Mouse (Mus musculus) embryo, embryonic 10 days (tissue): Measurements from ENCODE around the gene Ddr1.

Experiments
- DNase-seq: peaks from one replicate; pipeline ENCODE4 v3.0.0-alpha.2; 2015; ENCODE audit warnings: low spot score

Ddr1 gene

DNA sequence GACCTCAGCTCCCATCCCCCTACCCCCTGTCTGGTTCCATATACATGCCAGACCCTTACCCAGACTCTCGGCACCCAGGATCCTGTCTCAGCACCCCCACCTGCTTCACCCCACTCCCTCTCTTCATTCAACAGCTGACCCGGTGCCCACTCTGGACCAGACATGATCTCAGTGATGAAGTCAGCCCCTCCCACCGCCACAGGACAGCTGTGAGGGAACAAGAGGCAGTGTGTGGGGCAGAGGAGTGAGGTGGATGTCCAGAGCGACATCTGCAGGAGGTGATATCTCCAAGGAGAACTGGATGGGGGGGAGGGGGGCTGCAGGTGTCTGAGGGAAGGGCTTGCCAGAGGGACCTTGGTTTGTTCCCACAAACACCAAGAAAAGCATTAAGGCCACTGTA, 12.6 kb downstream of the Ddr1 start:
- no peak for DNase-seq

DNA sequence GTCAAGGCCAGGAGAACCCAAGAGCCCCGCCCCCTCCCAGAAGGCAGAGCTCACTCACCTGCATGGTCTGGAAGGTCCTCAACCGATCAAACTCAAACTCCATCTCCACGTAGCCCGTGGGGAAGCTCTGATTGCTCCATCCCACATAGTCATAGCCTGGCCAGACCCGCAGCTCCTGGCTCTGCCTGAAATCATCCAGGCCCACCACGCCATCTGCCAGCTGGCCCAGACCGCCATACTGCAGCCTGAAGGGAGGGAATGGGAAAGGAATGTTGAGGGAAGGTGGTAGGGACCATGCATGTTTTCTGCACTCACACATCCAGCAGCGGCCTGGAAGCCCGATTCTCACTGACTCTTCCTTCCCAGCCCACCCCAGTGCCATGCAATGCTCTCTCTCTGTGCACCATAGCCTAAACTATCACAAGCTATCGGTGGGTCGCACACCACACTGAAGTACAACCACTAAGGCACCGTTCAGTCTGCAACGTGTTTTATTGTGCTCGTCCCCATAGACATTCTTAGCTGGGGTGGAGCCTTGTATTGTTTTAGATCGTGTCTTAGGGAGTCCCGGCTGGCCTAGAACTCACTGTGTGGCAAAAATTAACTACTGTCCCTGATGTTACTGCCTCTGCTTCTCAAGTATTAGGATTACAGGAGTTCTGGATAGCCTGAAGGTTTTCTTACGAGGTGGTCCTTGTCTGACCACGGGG, 14.3 kb downstream of the Ddr1 start:
- DNase-seq, result no peak

DNA sequence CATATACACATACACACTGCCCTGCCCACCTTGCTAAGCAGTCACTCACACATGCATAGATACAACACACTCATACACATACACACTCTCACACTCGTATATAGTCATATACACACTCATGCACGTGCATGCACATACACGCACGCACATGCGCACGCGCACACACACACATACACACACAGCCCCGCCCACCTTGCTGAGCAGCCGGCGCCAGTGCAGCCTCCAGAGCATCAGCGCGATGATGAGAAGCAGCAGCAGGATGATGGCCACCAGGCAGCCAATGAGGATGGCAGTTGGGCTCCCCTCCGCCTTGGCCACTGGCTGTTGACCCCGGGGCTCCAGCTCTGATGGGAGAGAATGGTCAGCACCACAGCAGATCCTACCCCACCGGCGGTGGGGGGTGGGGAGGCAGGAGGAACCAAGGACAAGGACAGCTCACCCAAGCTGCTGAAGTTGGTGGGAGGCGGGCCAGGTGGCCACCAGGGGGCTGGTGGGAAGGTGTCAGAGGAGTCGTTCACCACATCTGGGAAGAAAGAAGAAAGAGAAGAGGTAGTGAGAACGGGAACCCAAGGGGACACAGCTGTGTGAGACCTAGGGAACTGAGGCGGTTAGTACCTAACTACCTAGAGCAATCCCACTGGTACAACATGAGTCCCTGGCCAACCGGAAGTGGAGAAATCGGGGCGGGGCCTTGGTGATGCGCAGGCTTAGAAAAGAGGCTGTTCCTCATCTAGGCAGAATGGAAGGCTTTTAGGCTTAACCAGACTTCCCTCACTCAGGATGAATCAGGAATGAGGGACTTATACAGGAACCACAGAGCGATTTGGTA, 15.9 kb downstream of the Ddr1 start:
- no peak for DNase-seq

DNA sequence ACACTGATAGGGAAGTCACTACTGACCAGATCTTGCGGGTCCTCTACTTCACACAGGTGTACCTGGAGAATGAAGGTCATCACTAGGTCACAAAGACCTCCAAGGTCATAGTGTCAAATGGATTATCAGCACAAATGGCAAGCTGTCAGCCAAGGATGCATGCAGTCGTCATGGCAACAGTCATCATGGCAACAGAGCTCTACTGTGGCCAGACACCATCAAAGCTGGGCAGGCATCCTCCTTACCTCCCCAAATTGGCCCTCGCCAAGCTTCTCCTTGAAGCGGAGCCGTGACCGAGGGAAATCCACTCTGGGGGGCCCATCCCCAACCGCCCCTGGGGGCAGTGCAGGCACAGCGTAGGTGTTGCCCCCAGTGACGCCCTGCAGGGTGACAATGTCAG, 19.4 kb downstream of the Ddr1 start:
- peak; percentile 59 for DNase-seq

DNA sequence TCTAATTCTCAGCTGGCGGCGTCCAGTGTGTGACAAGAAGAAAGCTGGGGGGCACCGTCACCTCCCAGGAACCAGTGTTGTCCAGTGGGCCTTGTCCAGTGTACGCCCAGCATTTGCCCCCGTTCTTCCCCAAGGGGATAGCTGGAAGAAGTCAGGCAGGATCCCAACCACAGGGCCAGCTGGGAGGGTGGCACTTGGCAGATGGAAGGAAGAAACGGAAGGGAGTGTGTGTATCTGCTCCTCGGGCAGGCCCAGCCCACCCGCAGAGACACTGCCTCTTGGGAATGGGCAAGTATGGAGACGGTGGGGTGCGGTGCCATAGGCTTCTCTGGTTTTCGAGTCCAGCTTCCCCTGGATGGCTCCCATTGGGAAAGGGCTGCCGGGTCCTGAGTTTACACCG, 22.4 kb downstream of the Ddr1 start:
- DNase-seq, result no peak

DNA sequence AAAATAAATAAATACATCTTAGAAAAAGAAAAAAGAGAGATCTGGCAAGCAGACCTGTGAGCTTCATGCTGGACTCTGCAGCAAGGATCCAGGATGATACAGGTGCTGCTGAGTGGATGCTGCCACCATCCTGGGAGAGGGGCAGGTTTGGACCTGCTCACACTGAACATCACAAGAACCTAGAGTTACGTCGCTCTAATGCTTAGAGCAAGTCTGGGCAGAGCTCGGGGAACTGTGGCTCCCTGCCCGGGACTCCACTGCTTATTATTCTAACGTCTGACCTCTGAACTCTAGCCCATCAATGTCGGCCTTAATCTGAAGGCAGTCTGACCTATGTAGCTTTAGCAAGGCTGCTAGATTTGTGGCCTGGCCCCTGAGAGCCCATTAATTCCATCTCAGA, 23.8 kb downstream of the Ddr1 start:
- DNase-seq, result peak; percentile 65

DNA sequence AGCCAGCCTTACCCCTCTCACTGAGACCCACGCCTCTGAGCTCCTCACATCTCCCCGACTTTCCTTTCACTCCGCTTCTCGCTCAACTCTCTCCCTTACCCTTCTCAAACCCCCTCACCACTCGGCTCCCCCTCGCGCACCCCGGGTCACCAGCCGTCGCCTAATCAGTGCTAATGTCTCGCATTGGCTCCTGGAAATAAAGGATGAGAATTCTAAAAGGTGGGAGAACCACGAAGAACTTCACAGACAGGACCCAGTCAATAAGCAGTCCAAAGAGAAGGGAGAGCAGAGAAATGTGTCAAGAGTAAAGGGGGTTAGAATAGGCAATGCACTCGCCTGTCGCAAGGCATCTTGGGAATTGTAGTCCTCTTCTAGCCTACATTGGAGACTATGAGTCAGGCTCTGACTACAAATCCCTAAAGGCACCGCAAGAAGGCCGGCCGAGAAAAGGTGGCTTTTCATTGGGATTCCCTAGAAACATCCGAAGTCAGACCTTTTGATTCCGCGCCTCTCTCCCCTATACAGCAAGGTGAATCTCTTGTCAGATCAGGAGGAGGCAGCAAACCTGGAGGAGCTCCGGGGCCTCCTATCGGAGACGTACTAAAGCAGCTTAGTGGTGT, 30.9 kb downstream of the Ddr1 start, which contains the start of gene Gtf2h4:
Gene Gtf2h4, minus strand, starts transcription at position 324 of the 620 bp plus-strand sequence.
- DNase-seq, result peak; percentile 98

DNA sequence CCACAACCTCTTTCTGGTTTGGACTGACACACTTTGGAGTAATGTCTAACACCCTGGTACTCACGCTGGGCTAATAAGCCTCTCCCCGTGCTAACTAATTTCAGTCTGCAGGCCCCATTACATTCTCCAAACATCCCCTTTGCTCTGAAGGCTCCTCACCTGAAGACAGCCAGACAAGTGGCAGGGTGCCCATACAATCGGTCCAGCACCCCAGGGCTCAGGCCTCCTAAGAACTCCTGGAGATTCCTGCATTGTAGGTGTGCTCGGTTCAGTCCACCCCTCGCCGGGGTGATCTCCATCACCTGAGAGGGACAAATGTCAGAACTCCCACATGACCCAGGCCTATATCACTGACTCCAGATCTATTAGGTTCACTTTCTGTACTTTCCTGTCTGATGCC, 31.9 kb downstream of the Ddr1 start:
- DNase-seq, result no peak

DNA sequence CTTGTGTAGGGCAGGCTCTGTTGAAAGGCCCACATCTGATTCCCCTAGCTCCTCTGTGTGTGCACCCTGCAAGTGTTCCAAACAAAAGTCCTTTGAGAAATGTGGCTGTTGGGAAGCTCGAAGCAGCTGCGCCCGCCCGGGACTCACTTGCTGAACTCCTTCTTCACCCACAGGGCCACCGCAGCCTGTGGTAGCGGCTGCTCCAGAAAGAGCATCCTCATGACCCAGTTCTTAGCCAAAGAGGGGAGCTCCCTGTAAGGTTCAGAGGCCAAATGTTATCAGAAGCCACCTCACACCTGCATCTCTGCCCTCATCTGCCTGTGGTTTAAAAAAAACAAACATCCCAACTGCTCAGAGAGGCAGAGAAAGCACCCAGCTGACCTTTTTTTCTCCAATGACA, 32.6 kb downstream of the Ddr1 start:
- no peak for DNase-seq

DNA sequence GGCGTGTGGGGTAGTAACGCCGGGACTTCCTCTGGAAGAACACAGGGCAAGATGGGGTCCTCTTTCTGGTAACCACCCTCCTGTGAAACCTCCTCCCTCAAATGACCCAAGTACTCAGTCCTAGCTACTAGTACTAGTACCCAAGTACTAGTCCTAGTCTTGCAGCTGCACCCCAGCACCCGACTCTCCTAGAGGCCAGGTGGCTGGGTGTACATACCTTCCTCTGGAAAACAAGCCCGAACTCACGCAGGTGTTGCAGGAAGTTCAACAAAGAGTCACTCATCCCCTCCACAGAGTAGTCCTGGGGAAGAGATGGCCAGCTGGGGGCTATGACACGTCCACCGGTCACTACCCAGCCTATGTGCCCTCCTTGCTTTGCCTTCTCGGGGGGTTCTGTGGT, 34.7 kb downstream of the Ddr1 start:
- no peak for DNase-seq

DNA sequence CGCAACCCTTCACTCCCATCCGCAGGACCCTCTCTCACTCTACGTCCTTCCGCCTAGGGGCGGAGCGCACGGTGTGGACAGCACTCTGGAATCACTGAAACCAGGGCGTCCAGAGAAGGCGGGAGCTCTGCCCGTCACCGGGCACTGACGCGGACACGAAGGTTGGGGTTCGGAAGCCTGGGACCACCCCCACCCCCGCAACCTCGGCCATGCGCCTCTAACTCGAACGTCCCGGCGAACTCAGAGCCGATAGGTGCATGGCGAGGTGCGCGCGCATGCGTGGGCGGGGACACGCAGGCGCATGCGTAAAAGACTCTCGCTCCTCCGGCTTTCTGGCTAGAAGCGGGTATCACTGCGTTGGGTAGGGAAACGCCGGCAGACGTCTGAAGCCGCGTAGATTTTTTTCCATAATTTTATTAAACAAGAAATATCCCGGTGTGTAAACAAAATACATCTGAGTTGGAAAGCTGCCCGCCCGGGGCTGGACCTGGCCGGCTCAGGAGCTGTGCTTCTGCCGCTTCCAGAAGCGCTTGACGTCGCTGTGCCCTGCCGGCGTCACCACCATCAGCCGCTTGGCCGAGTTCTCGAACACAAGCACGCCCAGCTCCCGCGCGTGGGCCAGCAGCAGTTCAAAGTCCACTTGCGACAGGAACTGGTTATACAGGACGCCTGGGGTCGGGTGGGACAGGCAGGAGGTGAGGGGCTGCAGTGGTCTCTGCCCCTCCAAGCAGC, 36.9 kb downstream of the Ddr1 start, which contains the start of gene Vars2:
Gene Vars2, minus strand, starts transcription at position 259 of the 732 bp plus-strand sequence.
- DNase-seq, result peak; percentile 98

DNA sequence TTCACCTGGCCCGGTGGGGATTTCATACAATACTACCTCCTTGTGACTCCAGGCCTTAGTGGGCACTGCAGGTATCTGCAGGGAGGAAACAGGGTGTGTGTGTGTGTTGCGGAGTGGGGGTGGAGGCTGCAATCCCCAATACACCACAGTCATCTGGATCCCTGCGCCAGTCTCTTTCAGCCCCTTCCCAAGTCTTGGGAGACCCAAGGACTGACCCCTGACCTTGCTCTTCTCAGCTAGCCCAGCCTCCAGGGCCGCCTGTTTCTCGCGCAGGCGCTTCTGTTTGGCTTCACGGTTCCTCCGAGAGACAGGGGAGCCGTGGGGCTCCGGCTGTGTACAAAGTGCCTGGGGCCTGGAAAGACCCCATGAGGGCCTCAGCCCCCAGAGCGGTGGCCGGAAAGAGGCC, 37.6 kb downstream of the Ddr1 start:
- peak; percentile 79 for DNase-seq

DNA sequence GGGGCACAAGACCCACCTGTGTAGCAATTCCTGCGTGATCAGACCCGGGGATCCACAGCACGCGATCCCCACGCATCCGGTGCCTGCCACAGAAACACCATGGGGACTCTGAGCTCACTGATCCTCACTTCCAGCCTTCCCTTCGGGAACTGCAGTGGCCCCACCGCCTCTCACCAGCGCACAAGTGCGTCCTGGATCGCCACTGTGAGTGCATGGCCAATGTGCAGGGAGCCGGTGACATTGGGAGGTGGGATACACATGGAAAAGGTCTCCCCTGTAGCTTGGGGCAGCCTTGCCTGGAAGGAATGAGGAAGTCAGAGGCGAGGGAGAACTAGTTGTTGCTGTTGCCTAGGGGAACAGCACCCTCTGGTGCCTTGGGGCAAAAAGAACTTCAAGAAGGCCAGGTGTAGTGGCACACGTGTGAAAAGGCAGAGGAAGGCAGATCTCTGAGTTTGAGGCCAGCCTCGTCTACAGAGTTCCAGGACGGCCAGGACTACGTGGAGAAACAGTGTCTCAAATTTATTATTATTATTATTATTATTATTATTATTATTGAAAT, 38.4 kb downstream of the Ddr1 start:
- DNase-seq, result peak; percentile 35

DNA sequence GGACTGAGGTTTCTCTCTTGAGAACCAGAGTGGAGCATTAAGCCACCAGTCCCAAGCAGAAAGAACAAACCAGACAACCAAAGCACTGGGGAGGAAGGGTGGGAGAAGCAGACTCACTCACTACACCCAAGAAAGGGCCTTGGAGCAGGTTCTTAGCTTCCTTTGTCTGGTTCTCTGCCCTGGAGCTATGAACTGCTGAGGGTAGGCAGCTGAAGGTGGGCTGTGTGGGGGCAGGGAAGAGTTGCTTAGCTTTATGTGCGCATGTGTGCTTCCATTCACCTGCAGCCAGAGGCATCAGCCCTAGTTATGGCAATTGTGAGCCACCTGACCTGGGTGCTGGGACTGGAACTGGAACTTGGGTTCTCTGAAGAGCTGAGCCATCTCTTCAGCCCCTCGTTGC, 51.3 kb downstream of the Ddr1 start:
- no peak for DNase-seq

DNA sequence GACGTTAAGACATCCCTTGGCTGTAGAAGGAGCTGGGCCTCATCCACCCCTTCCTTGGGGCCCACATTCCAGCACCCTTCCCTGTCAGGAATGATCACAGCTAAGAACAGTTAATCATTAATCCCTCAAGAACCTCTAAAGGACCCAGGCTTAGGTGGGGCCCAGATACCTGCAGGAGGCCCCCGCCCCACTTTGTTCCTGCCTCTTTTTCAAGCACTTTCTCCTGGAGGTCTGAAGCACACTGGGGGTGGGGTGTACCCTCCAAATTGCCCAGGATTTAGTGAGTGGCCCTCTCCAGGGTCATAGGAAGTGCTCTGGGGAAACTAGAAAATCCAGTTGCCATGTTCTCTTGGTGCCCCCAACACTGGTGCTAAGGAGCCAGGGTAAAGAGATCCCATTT, 55.0 kb downstream of the Ddr1 start:
- no peak for DNase-seq

DNA sequence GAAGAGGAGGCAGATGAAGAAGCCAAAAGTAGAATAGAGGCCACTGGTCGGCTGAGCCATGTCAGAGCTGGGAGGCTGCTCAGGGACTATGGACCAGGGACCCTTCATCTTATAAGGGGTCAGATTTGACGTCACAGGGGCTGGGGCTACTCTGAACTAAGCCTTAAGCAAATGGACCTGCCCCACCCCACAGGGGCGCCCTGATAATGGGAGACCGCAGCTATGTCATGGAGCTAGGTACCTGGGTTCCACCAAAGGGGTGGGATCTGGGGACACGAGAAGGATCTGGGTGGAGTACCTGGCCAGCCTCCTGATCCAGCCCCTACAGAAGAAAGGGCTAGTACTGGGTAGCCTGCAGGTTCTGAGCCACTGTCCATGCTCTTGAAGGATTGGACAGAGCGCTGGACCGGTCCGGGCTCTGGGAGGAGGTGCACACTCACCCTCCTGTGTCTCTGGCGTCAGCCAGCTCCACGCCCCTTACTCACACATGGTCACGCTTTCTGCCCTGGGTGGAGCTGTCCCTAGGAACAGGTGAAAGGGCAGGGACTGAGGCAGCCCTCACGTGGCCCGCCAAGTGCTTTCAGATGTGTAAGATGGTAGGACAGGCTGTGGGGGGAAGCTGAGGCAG, 60.7 kb downstream of the Ddr1 start, which contains the start of gene Mucl3:
Gene Mucl3, minus strand, starts transcription at position 87 of the 628 bp plus-strand sequence.
- DNase-seq, result no peak

DNA sequence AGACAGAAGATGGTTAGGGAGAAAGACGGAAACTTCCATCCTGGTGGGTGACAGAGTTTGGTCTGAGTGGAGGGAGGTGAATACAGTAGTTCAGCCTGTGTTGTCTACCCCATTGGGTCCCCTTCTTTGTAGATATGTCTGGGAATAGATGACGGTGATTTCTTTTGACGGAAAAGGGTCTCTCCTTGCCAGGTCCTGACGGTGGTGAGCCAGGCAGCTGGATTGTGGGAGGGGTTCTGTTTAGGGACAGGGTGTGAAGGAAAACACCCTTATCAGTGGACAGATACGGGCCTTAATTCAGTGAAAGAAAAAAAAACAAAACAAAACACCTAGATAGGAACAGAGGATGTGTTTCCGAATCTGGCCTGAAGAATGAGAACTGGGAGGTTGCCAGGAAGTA, 65.1 kb downstream of the Ddr1 start:
- no peak for DNase-seq

DNA sequence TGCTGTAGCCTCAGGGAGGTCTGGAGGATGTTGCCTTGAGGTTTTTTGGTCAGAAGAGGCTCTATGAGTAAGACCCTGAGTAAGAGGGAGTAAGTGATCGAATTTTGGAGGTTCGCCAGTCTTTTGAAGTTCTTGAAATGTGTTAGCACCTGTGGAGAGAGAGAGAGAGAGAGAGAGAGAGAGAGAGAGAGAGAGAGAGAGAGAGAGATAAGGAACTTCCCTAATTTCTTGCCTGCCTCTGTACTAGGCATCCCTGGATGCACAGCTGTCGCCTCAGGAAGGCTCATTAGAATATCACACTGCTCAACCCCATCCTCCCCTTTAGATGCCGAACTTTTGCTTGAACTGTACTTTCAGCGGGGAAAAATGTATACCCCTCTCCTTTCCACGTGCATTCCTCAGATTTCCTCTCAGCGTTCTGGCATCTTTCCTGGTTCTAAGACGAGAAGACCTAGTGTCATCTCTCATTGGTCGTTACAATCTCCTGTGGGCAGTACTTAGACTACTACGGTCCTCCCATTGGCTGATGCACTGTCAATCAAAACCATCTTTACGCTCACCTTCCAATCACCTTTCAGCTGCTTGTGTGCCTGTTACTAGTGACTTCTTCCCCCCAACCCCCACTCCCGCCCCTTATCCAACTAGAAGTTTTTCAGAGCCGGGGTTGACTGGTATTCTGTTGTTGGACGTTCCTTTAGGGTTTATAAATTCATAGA, 65.8 kb downstream of the Ddr1 start:
- DNase-seq, result peak; percentile 87

DNA sequence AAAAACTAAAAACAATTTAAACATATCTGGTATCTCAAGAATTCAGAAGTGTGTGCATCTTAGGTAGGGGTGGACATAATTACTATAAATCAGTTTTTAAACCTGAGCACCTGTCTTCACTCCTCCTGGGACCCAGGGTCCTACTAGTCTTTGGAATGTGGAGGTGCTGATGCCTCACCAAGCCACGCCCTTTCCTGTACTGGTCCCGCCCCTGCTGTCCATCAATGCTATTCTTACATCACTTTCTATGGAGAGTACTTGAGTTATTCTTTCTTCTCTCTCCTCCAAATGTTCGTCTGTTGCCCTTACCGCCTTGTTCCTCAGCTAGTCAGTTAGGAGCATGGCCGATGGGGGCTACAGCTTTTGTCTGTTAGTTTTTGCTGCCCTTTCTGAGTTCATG, 68.1 kb downstream of the Ddr1 start:
- DNase-seq, result peak; percentile 66

DNA sequence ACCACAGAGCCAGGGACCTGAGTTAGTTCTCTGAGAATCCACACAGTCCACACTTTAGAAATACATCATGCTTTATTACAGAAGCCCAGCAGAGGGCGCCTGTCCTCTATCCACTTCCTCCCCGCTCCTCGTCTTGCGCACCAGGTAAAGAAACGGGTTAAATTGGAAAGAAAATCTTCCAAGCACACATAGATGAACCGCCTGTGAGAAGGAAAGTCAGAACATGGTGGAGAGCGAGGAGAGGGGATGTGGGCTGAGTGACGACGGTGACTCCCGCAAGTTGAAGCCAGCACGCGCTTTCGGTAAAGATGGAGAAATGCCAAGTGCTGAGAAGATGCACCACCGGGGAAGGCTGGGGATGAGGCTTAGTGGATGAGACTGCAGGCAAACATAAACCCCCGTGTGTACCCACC, 68.7 kb downstream of the Ddr1 start:
- peak; percentile 74 for DNase-seq

DNA sequence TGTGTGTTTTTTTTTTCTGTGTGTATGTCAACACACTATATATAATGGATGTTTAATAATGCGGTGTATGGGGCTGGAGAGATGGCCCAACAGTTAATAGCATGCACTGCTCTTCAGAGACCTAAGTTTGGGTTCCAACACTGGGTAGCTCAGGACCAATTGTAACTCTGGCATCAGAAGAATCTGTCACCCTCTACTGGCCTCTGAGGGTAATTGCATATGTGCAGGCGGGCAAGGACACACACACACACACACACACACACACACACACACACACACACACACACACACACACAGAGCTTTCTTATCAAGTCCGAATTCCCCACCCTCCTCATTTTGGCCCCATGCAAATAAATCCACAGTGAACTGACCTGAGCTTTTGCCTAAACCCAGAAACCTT, 69.2 kb downstream of the Ddr1 start:
- DNase-seq, result peak; percentile 11
